Mouse (Mus musculus): ENCODE results near the gene Mybphl. TPM values are rescaled to one million over a fixed set of nuclear protein-coding genes. Genes with fewer than 3 reads are reported as not detected.

The Mybphl gene
- not detected in 2 replicates for polyA plus RNA-seq (2012; rRNA removed; ENCODE audit: low replicate concordance)

GRCm38 (mm10) chr3:108364270-108364995, at the start of gene Mybphl:
TSS of gene Mybphl (plus strand) at chr3:108364911.

GRCm38 (mm10) chr3:108383485-108384354, 19.0 kb downstream of the Mybphl start, which contains the start of gene Psrc1:
TSS of gene Psrc1 (plus strand) at chr3:108383839.

GRCm38 (mm10) chr3:108414857-108415830, 50.4 kb downstream of the Mybphl start, which contains the start of gene Celsr2:
TSS of gene Celsr2 (minus strand) at chr3:108415552.

Other genes with a start within 250 kb of the Mybphl start
- 12.4 and 25.6 TPM in 2 replicates for gene Gnai3, start 218.8 kb upstream of the Mybphl start, polyA plus RNA-seq (2012; rRNA removed; ENCODE audit: low replicate concordance)
- not detected in 2 replicates for gene Gpr61, start 210.0 kb upstream of the Mybphl start, polyA plus RNA-seq (2012; rRNA removed; ENCODE audit: low replicate concordance)
- gene Amigo1, start 178.6 kb upstream of the Mybphl start, polyA plus RNA-seq (2012; rRNA removed; ENCODE audit: low replicate concordance) = 27.8 and 29.8 TPM in 2 replicates
- 10.7 and 11.1 TPM in 2 replicates for gene Cyb561d1, start 163.7 kb upstream of the Mybphl start, polyA plus RNA-seq (2012; rRNA removed; ENCODE audit: low replicate concordance)
- 8.3 and 10.7 TPM in 2 replicates for gene Atxn7l2, start 154.0 kb upstream of the Mybphl start, polyA plus RNA-seq (2012; rRNA removed; ENCODE audit: low replicate concordance)
- 67.2 TPM in 1 of 2 replicates, not detected in the other for gene Sypl2, start 138.3 kb upstream of the Mybphl start, polyA plus RNA-seq (2012; rRNA removed; ENCODE audit: low replicate concordance)
- 24.1 and 63.3 TPM in 2 replicates for gene Psma5, start 108.0 kb upstream of the Mybphl start, polyA plus RNA-seq (2012; rRNA removed; ENCODE audit: low replicate concordance)
- 76.0 and 116 TPM in 2 replicates for gene Sort1, start 80.8 kb upstream of the Mybphl start, polyA plus RNA-seq (2012; rRNA removed; ENCODE audit: low replicate concordance)
- gene Psrc1, start 18.9 kb downstream of the Mybphl start, polyA plus RNA-seq (2012; rRNA removed; ENCODE audit: low replicate concordance) = 4.8 and 6.7 TPM in 2 replicates
- 32.1 and 57.6 TPM in 2 replicates for gene Celsr2, start 50.6 kb downstream of the Mybphl start, polyA plus RNA-seq (2012; rRNA removed; ENCODE audit: low replicate concordance)
- 36.3 and 38.8 TPM in 2 replicates for gene Sars, start 80.3 kb downstream of the Mybphl start, polyA plus RNA-seq (2012; rRNA removed; ENCODE audit: low replicate concordance)
- gene 1700013F07Rik, start 169.2 kb downstream of the Mybphl start, polyA plus RNA-seq (2012; rRNA removed; ENCODE audit: low replicate concordance) = 0.20 and 0.23 TPM in 2 replicates
- gene 5330417C22Rik, start 171.6 kb downstream of the Mybphl start, polyA plus RNA-seq (2012; rRNA removed; ENCODE audit: low replicate concordance) = 1.6 and 1.7 TPM in 2 replicates
- 3.1 and 5.6 TPM in 2 replicates for gene Tmem167b, start 197.6 kb downstream of the Mybphl start, polyA plus RNA-seq (2012; rRNA removed; ENCODE audit: low replicate concordance)
- 1.2 and 5.0 TPM in 2 replicates for gene Taf13, start 206.8 kb downstream of the Mybphl start, polyA plus RNA-seq (2012; rRNA removed; ENCODE audit: low replicate concordance)
- gene Wdr47, start 226.4 kb downstream of the Mybphl start, polyA plus RNA-seq (2012; rRNA removed; ENCODE audit: low replicate concordance) = 3.8 and 6.9 TPM in 2 replicates

All from mammary gland, adult 2 months (tissue).